Mouse (Mus musculus): Measurements from ENCODE around the gene Dffa. TPM values are rescaled to one million over a fixed set of nuclear protein-coding genes. Genes with fewer than 3 reads are reported as not detected.

The Dffa gene
- total RNA-seq (2014; rRNA removed; ENCODE audit: low replicate concordance) (13.3 and 20.8 TPM in 2 replicates), polyA plus RNA-seq (2015; fragmentation: Nextera tagmentation; extraction: Ambion mirVana) (22.9 and 26.2 TPM in 2 replicates)

DNA sequence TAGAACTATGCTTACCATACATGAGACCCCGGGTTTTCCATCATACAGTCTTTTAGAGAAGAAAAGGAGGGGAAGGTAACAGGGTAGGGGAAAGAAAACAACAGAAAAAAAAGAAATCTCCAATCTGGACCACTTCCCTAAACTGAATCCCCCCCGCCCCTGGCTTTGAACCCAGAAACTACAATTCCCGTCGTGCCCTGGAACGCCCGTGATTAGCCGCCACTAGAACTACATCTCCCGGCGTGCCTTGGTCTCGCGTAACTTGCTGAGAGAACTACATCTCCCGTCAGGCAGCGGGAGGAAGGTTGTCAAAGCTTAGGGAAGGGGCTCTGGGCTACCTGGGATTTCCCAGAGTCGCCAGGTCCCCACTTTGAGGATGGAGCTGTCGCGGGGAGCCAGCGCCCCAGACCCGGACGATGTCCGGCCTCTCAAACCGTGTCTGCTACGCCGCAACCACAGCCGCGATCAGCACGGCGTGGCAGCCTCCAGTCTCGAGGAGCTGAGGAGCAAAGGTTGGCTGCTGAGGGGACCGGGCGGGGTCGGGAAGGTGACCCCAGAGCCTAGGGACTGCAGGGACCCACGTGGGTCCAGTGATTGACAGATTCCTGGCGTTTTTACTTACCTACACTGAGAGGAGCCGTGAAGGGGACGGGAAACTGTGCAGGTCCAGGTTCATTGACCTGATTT is at the start of gene Dffa:
TSS of gene Dffa (plus strand) at position 272 of the 687 bp plus-strand sequence.
- under 1% methylated on average over 35 of the region's 35 CpGs for WGBS
- peak within 1 kb of the TSS; percentile 76 for H3K9ac ChIP-seq (replicated peaks; ENCODE audit: low read depth, low read length)
- peaks cover 12% of the 10 kb centered on the region for H3K4me1 ChIP-seq (ENCODE audit: control insufficient read depth, insufficient read depth)
- no peaks in the 10 kb centered on the region for H3K9me3 ChIP-seq (replicated peaks; ENCODE audit: control insufficient read depth, low read length)
- ATAC-seq (ENCODE audit: insufficient read depth, low read depth) (peak; percentile 85), DNase-seq (ENCODE audit: low spot score) (peak; percentile 86)
- TF ChIP-seq EP300 (IDR thresholded peaks at IDR 0.05; ENCODE audit: low read depth) (no peak), CTCF (IDR thresholded peaks at IDR 0.05; ENCODE audit: low read depth) (no peak)
- H3K36me3 ChIP-seq (replicated peaks; ENCODE audit: control insufficient read depth, insufficient read depth, low read length): peaks cover 20% of the 10 kb centered on the region; the same call in 1 of the 2 replicates
- peak within 1 kb of the TSS; percentile 60 for H3K4me3 ChIP-seq (ENCODE audit: low read depth, low read length)
- peak within 1 kb of the TSS; percentile 89 for H3K4me2 ChIP-seq (ENCODE audit: low read depth, low read length)
- H3K27ac ChIP-seq (ENCODE audit: low read depth): no peak within 1 kb of the TSS
- H3K27me3 ChIP-seq (ENCODE audit: control insufficient read depth, insufficient read depth, low read length): no peaks in the 10 kb centered on the region

GRCm38 (mm10) chr4:149055847-149056246 is 48.1 kb upstream of the Dffa start:
- Histone ChIP-seq H3K27me3 (ENCODE audit: control insufficient read depth, insufficient read depth, low read length) (no peaks in the 10 kb centered on the region), H3K9ac (replicated peaks; ENCODE audit: low read depth, low read length) (no peak overlapping the region), H3K4me3 (ENCODE audit: low read depth, low read length) (no peak overlapping the region), H3K27ac (ENCODE audit: low read depth) (no peak overlapping the region), H3K4me1 (ENCODE audit: control insufficient read depth, insufficient read depth) (peaks cover 10% of the 10 kb centered on the region), H3K36me3 (replicated peaks; ENCODE audit: control insufficient read depth, insufficient read depth, low read length) (no peaks in the 10 kb centered on the region), H3K9me3 (replicated peaks; ENCODE audit: control insufficient read depth, low read length) (no peaks in the 10 kb centered on the region), H3K4me2 (ENCODE audit: low read depth, low read length) (no peak overlapping the region)
- TF ChIP-seq CTCF (IDR thresholded peaks at IDR 0.05; ENCODE audit: low read depth): no peak
- TF ChIP-seq EP300 (IDR thresholded peaks at IDR 0.05; ENCODE audit: low read depth): no peak
- WGBS: 78% methylated on average over 6 of the region's 6 CpGs
- no peak for ATAC-seq (ENCODE audit: insufficient read depth, low read depth)
- no peak for DNase-seq (ENCODE audit: low spot score)

DNA sequence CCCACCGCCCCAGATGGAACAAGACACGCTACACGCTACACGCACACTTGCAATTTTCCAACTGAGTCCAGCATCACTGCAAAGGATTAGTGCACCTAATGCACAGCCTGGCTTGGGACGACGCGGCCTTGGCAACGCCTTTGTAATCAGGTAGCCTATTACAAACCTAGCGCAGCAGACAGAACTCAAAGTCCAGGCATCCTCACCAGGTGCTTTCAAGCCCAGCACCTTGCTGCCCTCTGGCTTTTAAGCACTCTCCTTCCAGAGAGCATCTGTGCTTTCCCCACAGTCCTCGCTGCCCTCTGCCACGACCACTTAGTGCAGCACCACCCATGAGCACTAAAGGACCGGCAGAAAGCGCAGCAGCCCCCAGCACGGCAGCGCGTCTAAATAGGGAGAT is 47.0 kb upstream of the Dffa start:
- ATAC-seq (ENCODE audit: insufficient read depth, low read depth): no peak

GRCm38 (mm10) chr4:149057470-149057869 is 46.5 kb upstream of the Dffa start:
- Histone ChIP-seq H3K4me1 (ENCODE audit: control insufficient read depth, insufficient read depth) (peaks cover 15% of the 10 kb centered on the region), H3K36me3 (replicated peaks; ENCODE audit: control insufficient read depth, insufficient read depth, low read length) (no peaks in the 10 kb centered on the region), H3K27ac (ENCODE audit: low read depth) (peak overlapping the region; percentile 4; the same call in 1 of the 2 replicates), H3K9me3 (replicated peaks; ENCODE audit: control insufficient read depth, low read length) (no peaks in the 10 kb centered on the region), H3K4me3 (ENCODE audit: low read depth, low read length) (no peak overlapping the region), H3K4me2 (ENCODE audit: low read depth, low read length) (peak overlapping the region; percentile 52), H3K27me3 (ENCODE audit: control insufficient read depth, insufficient read depth, low read length) (no peaks in the 10 kb centered on the region), H3K9ac (replicated peaks; ENCODE audit: low read depth, low read length) (peak overlapping the region; percentile 50; the same call in 1 of the 2 replicates)
- ATAC-seq (ENCODE audit: insufficient read depth, low read depth): peak; percentile 52; the same call in 1 of the 2 replicates
- TF ChIP-seq EP300 (IDR thresholded peaks at IDR 0.05; ENCODE audit: low read depth): no peak
- no peak for TF ChIP-seq CTCF (IDR thresholded peaks at IDR 0.05; ENCODE audit: low read depth)
- 27% methylated on average over 14 of the region's 14 CpGs for WGBS
- DNase-seq (ENCODE audit: low spot score): peak; percentile 64

More for the DNA sequence above, 47.0 kb upstream of the Dffa start:
- TF ChIP-seq CTCF (IDR thresholded peaks at IDR 0.05; ENCODE audit: low read depth): peak; percentile 6; the same call in 1 of the 2 replicates
- TF ChIP-seq EP300 (IDR thresholded peaks at IDR 0.05; ENCODE audit: low read depth): no peak
- no peak overlapping the region for H3K4me3 ChIP-seq (ENCODE audit: low read depth, low read length)
- peak overlapping the region; percentile 4; the same call in 1 of the 2 replicates for H3K27ac ChIP-seq (ENCODE audit: low read depth)
- peak overlapping the region; percentile 50; the same call in 1 of the 2 replicates for H3K9ac ChIP-seq (replicated peaks; ENCODE audit: low read depth, low read length)
- H3K9me3 ChIP-seq (replicated peaks; ENCODE audit: control insufficient read depth, low read length): no peaks in the 10 kb centered on the region
- peak overlapping the region; percentile 52 for H3K4me2 ChIP-seq (ENCODE audit: low read depth, low read length)
- peaks cover 15% of the 10 kb centered on the region for H3K4me1 ChIP-seq (ENCODE audit: control insufficient read depth, insufficient read depth)
- no peaks in the 10 kb centered on the region for H3K27me3 ChIP-seq (ENCODE audit: control insufficient read depth, insufficient read depth, low read length)
- H3K36me3 ChIP-seq (replicated peaks; ENCODE audit: control insufficient read depth, insufficient read depth, low read length): no peaks in the 10 kb centered on the region
- DNase-seq (ENCODE audit: low spot score): no peak
- 61% methylated on average over 16 of the region's 16 CpGs for WGBS

DNA sequence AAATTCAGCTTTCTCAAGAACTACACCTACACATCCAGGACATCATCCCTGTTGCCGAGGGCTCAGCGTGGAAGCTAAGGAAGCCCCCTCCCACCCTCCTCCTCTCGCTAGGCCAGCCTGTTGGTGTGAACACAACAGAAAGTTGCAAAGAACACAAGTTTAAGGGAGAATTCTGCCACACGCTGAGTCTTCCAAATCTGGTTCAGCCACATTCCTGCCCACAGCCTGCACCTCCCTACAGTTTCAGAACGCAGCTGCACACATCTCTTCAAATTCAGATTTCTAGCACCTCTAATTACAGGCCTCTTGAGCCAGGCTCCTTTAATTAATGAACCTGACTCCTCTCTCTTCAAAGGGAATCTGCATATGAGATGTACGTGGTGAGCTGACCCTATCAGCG is 45.6 kb upstream of the Dffa start:
- ATAC-seq (ENCODE audit: insufficient read depth, low read depth): no peak
- 82% methylated on average over 7 of the region's 7 CpGs for WGBS
- peaks cover 15% of the 10 kb centered on the region for H3K4me1 ChIP-seq (ENCODE audit: control insufficient read depth, insufficient read depth)
- TF ChIP-seq EP300 (IDR thresholded peaks at IDR 0.05; ENCODE audit: low read depth) (no peak), CTCF (IDR thresholded peaks at IDR 0.05; ENCODE audit: low read depth) (no peak)
- no peaks in the 10 kb centered on the region for H3K36me3 ChIP-seq (replicated peaks; ENCODE audit: control insufficient read depth, insufficient read depth, low read length)
- H3K9me3 ChIP-seq (replicated peaks; ENCODE audit: control insufficient read depth, low read length): no peaks in the 10 kb centered on the region
- no peak overlapping the region for H3K4me3 ChIP-seq (ENCODE audit: low read depth, low read length)
- H3K9ac ChIP-seq (replicated peaks; ENCODE audit: low read depth, low read length): no peak overlapping the region
- no peak for DNase-seq (ENCODE audit: low spot score)
- H3K27me3 ChIP-seq (ENCODE audit: control insufficient read depth, insufficient read depth, low read length): no peaks in the 10 kb centered on the region
- H3K27ac ChIP-seq (ENCODE audit: low read depth): no peak overlapping the region
- H3K4me2 ChIP-seq (ENCODE audit: low read depth, low read length): no peak overlapping the region

Data from heart, postnatal 0 days (tissue).